Comparison of ENCODE assay signal across 13 mouse cellular contexts in genomic region chr7:110705311-110706000, GRCm38 (mm10).
"Had no signal": no experiment of that assay in that cellular context is flagged by ENCODE, and none has a peak within 500 bp of the region (broad histone marks: within the 10 kb centered on the region; RNA-seq: fewer than 3 reads in every experiment).

No protein-coding gene starts in this region.

- H3K36me3 ChIP-seq: kidney, embryonic 15.5 days; liver, embryonic 13.5 days; midbrain, embryonic 13.5 days had no signal

- H3K9ac ChIP-seq: kidney, embryonic 15.5 days; liver, embryonic 13.5 days; lung, embryonic 14.5 days; midbrain, embryonic 13.5 days had no signal

- H3K4me3 ChIP-seq: kidney, embryonic 15.5 days; left cerebral cortex, adult 2 months; liver, embryonic 13.5 days; midbrain, embryonic 13.5 days had no signal

- ATAC-seq: midbrain, embryonic 13.5 days had no signal

- H3K27ac ChIP-seq: kidney, embryonic 15.5 days; left cerebral cortex, adult 2 months; liver, embryonic 13.5 days; macrophage; midbrain, embryonic 13.5 days had no signal

- H3K9me3 ChIP-seq: kidney, embryonic 15.5 days; liver, embryonic 13.5 days; midbrain, embryonic 13.5 days had no signal

- H3K4me1 ChIP-seq: midbrain, embryonic 13.5 days had no signal

- H3K27me3 ChIP-seq: liver, embryonic 13.5 days; midbrain, embryonic 13.5 days had no signal

- DNase-seq: kidney, adult 8-10 months; kidney, postnatal 10 days; kidney, postnatal 36 days; layer of hippocampus, postnatal 36 days; liver, embryonic 13.5 days; lung, embryonic 14.5 days; lung, postnatal 14 days; thymus, adult 18-20 months; thymus, postnatal 36 days had no signal

- H3K4me2 ChIP-seq: kidney, embryonic 15.5 days; liver, embryonic 13.5 days; lung, embryonic 14.5 days; midbrain, embryonic 13.5 days had no signal
